14 mouse cellular contexts compared by ENCODE assay signal in the genomic region with DNA sequence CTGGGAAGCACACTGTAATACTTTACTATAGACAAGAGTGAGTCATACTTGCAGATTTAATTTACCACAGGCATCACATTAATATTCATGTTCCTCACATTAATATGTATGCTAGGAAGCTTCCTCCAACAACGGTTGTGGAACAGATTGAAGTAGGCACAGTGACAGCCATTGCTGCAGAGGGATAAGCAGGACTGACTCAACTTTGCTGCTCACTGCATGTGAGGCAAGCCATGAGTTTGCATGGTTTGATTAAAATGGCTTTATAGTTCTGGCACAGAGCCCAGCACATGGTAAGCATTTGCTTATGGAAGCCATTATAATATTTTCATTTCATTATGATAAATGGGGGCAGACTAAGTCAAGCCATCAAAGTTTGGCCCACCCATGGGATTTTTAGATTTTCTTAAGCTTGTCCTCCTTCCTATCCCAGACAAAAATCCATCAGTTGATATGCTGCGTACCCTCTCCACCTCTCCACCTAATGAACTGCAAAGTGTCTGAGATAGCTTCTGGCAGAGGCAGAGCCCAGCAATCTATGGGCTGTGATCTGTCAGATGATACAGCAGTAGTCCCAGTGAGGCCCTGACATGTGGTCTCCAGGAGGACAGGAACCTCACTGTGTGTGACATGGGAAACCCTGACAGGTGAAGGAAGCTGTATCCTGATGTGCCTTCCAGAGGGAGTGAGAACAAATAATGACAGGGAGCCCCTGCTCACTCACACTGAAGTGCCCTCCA.
DNase-seq lines count a peak whose midpoint lies in the region; ATAC-seq lines count a peak whose summit lies in the region.
"Had no signal": no experiment of that assay in that cellular context is flagged by ENCODE, and none has a peak within 500 bp of the region (broad histone marks: within the 10 kb centered on the region; RNA-seq: fewer than 3 reads in every experiment).

No protein-coding gene starts in this region.

- 57% methylated on average over 2 of the region's 2 CpGs for WGBS in forebrain, embryonic 13.5 days
- WGBS in forebrain, embryonic 12.5 days: 68% methylated on average over 2 of the region's 2 CpGs
- 52% methylated on average over 2 of the region's 2 CpGs for WGBS in midbrain, embryonic 12.5 days
- 63% methylated on average over 2 of the region's 2 CpGs for WGBS in midbrain, embryonic 11.5 days
- WGBS in hindbrain, embryonic 15.5 days: 45% methylated on average over 2 of the region's 2 CpGs
- WGBS in neural tube, embryonic 15.5 days: 55% methylated on average over 2 of the region's 2 CpGs

- H3K9me3 ChIP-seq in forebrain, embryonic 13.5 days (replicated peaks): no peaks in the 10 kb centered on the region
- no peaks in the 10 kb centered on the region for H3K9me3 ChIP-seq in forebrain, embryonic 12.5 days
- no peaks in the 10 kb centered on the region for H3K9me3 ChIP-seq in midbrain, embryonic 12.5 days
- no peaks in the 10 kb centered on the region for H3K9me3 ChIP-seq in midbrain, embryonic 11.5 days (ENCODE audit: control insufficient read depth, low read length)
- H3K9me3 ChIP-seq in hindbrain, embryonic 15.5 days: no peaks in the 10 kb centered on the region
- no peaks in the 10 kb centered on the region for H3K9me3 ChIP-seq in neural tube, embryonic 15.5 days (replicated peaks)
- H3K9me3 ChIP-seq: neural tube, embryonic 12.5 days had no signal

- H3K9ac ChIP-seq in forebrain, embryonic 13.5 days: no peak overlapping the region
- no peak overlapping the region for H3K9ac ChIP-seq in forebrain, embryonic 12.5 days
- no peak overlapping the region for H3K9ac ChIP-seq in midbrain, embryonic 12.5 days (replicated peaks)
- no peak overlapping the region for H3K9ac ChIP-seq in midbrain, embryonic 11.5 days (ENCODE audit: low read length)
- no peak overlapping the region for H3K9ac ChIP-seq in hindbrain, embryonic 15.5 days
- H3K9ac ChIP-seq in neural tube, embryonic 15.5 days (replicated peaks): no peak overlapping the region
- H3K9ac ChIP-seq: neural tube, embryonic 12.5 days had no signal

- peaks cover 10% of the 10 kb centered on the region for H3K4me1 ChIP-seq in forebrain, embryonic 13.5 days
- no peaks in the 10 kb centered on the region for H3K4me1 ChIP-seq in forebrain, embryonic 12.5 days
- no peaks in the 10 kb centered on the region for H3K4me1 ChIP-seq in midbrain, embryonic 12.5 days
- no peaks in the 10 kb centered on the region for H3K4me1 ChIP-seq in midbrain, embryonic 11.5 days (ENCODE audit: control insufficient read depth, insufficient read depth, low read length)
- H3K4me1 ChIP-seq in hindbrain, embryonic 15.5 days (replicated peaks): no peaks in the 10 kb centered on the region
- no peaks in the 10 kb centered on the region for H3K4me1 ChIP-seq in neural tube, embryonic 15.5 days
- H3K4me1 ChIP-seq: neural tube, embryonic 12.5 days had no signal

- H3K36me3 ChIP-seq in forebrain, embryonic 13.5 days (ENCODE audit: poor library complexity, severe bottlenecking): no peaks in the 10 kb centered on the region
- H3K36me3 ChIP-seq in forebrain, embryonic 12.5 days (replicated peaks): no peaks in the 10 kb centered on the region
- no peaks in the 10 kb centered on the region for H3K36me3 ChIP-seq in midbrain, embryonic 12.5 days
- H3K36me3 ChIP-seq in midbrain, embryonic 11.5 days (ENCODE audit: control insufficient read depth, insufficient read depth, low read length): no peaks in the 10 kb centered on the region
- no peaks in the 10 kb centered on the region for H3K36me3 ChIP-seq in hindbrain, embryonic 15.5 days
- H3K36me3 ChIP-seq in neural tube, embryonic 15.5 days: no peaks in the 10 kb centered on the region
- H3K36me3 ChIP-seq: neural tube, embryonic 12.5 days had no signal

- no peak overlapping the region for H3K4me3 ChIP-seq in forebrain, embryonic 13.5 days
- H3K4me3 ChIP-seq in forebrain, embryonic 12.5 days (replicated peaks): no peak overlapping the region
- no peak overlapping the region for H3K4me3 ChIP-seq in midbrain, embryonic 12.5 days
- H3K4me3 ChIP-seq in midbrain, embryonic 11.5 days (ENCODE audit: low read depth, low read length): no peak overlapping the region
- no peak overlapping the region for H3K4me3 ChIP-seq in hindbrain, embryonic 15.5 days
- H3K4me3 ChIP-seq in neural tube, embryonic 15.5 days (replicated peaks): no peak overlapping the region
- H3K4me3 ChIP-seq: heart, adult 2 months; neural tube, embryonic 12.5 days had no signal

- no peak for DNase-seq in midbrain, embryonic 11.5 days (ENCODE audit: low spot score, missing footprints)
- peak; percentile 46 to 61 for DNase-seq in right cerebral cortex, postnatal 10 days (ENCODE audit: low spot score in 2 of 2)
- DNase-seq: cerebellum, adult 18-20 months; heart, adult 2 months; kidney, postnatal 25 days; liver; lung, postnatal 4 days had no signal

- ATAC-seq in forebrain, embryonic 13.5 days: peak; percentile 97
- no peak for ATAC-seq in forebrain, embryonic 12.5 days (ENCODE audit: low FRiP score)
- peak; percentile 80; the same call in 1 of the 2 replicates for ATAC-seq in midbrain, embryonic 12.5 days (ENCODE audit: low FRiP score, low read depth)
- no peak for ATAC-seq in midbrain, embryonic 11.5 days (ENCODE audit: low FRiP score)
- ATAC-seq in hindbrain, embryonic 15.5 days (ENCODE audit: low FRiP score, low read depth): 0 out of 2 replicates have a peak, but pooled peaks have one; percentile 34
- ATAC-seq in megakaryocyte-erythroid progenitor cell, adult 5-6 weeks (replicated peaks; ENCODE audit: low FRiP score, low TSS enrichment, poor library complexity, severe bottlenecking): no peak
- no peak for ATAC-seq in neural tube, embryonic 15.5 days (ENCODE audit: low FRiP score)

- H3K4me2 ChIP-seq in forebrain, embryonic 13.5 days: no peak overlapping the region
- H3K4me2 ChIP-seq in forebrain, embryonic 12.5 days: no peak overlapping the region
- no peak overlapping the region for H3K4me2 ChIP-seq in midbrain, embryonic 12.5 days (replicated peaks)
- no peak overlapping the region for H3K4me2 ChIP-seq in midbrain, embryonic 11.5 days
- H3K4me2 ChIP-seq in hindbrain, embryonic 15.5 days: no peak overlapping the region
- no peak overlapping the region for H3K4me2 ChIP-seq in neural tube, embryonic 15.5 days
- H3K4me2 ChIP-seq: neural tube, embryonic 12.5 days had no signal

- H3K27ac ChIP-seq in forebrain, embryonic 13.5 days: no peak overlapping the region
- no peak overlapping the region for H3K27ac ChIP-seq in forebrain, embryonic 12.5 days
- no peak overlapping the region for H3K27ac ChIP-seq in midbrain, embryonic 12.5 days (replicated peaks)
- no peak overlapping the region for H3K27ac ChIP-seq in midbrain, embryonic 11.5 days (ENCODE audit: low read depth, low read length)
- no peak overlapping the region for H3K27ac ChIP-seq in hindbrain, embryonic 15.5 days (replicated peaks)
- H3K27ac ChIP-seq in neural tube, embryonic 15.5 days (replicated peaks): no peak overlapping the region
- H3K27ac ChIP-seq: heart, adult 2 months; neural tube, embryonic 12.5 days had no signal

- no peaks in the 10 kb centered on the region for H3K27me3 ChIP-seq in forebrain, embryonic 13.5 days
- no peaks in the 10 kb centered on the region for H3K27me3 ChIP-seq in forebrain, embryonic 12.5 days
- no peaks in the 10 kb centered on the region for H3K27me3 ChIP-seq in midbrain, embryonic 12.5 days
- H3K27me3 ChIP-seq in midbrain, embryonic 11.5 days (ENCODE audit: control insufficient read depth, insufficient read depth, low read length): no peaks in the 10 kb centered on the region
- H3K27me3 ChIP-seq in hindbrain, embryonic 15.5 days: no peaks in the 10 kb centered on the region
- H3K27me3 ChIP-seq in neural tube, embryonic 15.5 days (replicated peaks): no peaks in the 10 kb centered on the region
- H3K27me3 ChIP-seq: neural tube, embryonic 12.5 days had no signal

Comparison
In these comparisons a context has a peak if more than half of its experiments do, and no peak if none do; other contexts are left out.
1. ATAC-seq: peak in forebrain, embryonic 13.5 days (single experiment), midbrain, embryonic 12.5 days (single experiment) and hindbrain, embryonic 15.5 days (single experiment); none in forebrain, embryonic 12.5 days (single experiment), midbrain, embryonic 11.5 days (single experiment), megakaryocyte-erythroid progenitor cell, adult 5-6 weeks (single experiment) and neural tube, embryonic 15.5 days (single experiment).